Mouse (Mus musculus): ENCODE data around the gene Fbrsl1. TPM values are rescaled to one million over a fixed set of nuclear protein-coding genes. Genes with fewer than 3 reads are reported as not detected.

Fbrsl1 gene
- polyA plus RNA-seq, 1 experiment, result 31.2 TPM

DNA sequence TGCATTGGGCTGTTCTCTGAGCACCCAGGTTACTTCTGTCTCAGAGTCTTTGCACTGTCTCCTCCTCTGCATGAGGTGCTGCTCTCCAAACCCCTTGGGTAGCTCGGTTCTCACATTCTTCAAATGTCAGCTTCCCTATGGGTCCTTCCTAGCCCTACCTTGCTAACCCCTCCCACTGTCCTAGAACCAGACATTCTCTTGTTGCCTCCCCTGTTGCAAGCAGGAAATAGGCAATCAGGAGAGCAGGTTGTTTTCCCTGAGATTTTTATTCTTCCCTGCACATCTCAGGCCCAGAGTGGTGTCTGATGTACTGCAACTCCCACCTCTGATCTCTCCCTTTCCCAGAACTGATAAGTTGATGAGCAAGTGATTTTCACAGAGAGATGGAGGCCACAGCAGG is 39.6 kb upstream of the Fbrsl1 start:
- H3K36me3 ChIP-seq (ENCODE audit: control insufficient read depth, insufficient read depth, low read length), result no peaks in the 10 kb centered on the region
- no peaks in the 10 kb centered on the region for H3K27me3 ChIP-seq (ENCODE audit: control insufficient read depth, insufficient read depth, low read length)
- peaks cover 2% of the 10 kb centered on the region; the same call in 1 of the 2 replicates for H3K4me1 ChIP-seq (ENCODE audit: control insufficient read depth, insufficient read depth, low read length)
- TF ChIP-seq CTCF (IDR thresholded peaks at IDR 0.05; ENCODE audit: control insufficient read depth, insufficient read depth, insufficient replicate concordance, low read depth, low read length) (no peak), POLR2A (IDR thresholded peaks at IDR 0.05; ENCODE audit: control insufficient read depth, low read depth, low read length) (no peak)
- no peak overlapping the region for H3K27ac ChIP-seq (ENCODE audit: control insufficient read depth, insufficient read depth, low read depth, low read length)
- H3K4me3 ChIP-seq (ENCODE audit: control insufficient read depth, low read depth, low read length), result no peak overlapping the region

DNA sequence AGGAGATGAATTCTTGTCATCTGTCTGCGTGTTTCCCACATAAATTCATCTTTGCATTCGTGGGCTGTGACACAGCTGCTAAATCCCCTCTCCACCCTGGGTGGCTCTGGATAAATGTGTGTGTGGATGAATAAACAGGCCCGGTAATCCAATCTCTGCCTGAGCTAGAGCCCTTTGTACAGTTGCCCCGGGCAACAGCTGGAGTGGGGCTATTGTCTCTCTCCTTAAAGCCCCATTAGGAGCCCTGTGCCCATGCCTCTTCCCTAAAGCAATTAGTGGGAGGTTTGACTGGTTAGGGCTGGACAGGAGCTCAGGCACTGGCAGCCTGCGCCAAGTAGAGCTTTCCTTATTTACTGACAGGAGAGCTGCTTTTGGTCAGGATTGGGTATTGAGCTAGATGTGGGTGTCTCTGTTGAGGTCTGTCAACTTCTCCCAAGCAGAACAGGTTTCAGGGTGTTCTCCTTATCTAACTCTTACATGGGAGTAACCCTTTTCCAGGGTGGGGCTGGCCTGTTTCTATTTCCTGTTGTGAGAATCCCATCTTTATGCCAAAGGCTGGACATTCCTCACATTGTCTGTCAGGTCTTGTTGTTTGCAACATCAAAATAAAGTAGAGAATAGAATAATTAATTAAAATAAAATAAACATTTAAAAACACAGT is 38.5 kb upstream of the Fbrsl1 start:
- Histone ChIP-seq H3K36me3 (ENCODE audit: control insufficient read depth, insufficient read depth, low read length) (no peaks in the 10 kb centered on the region), H3K4me1 (ENCODE audit: control insufficient read depth, insufficient read depth, low read length) (peaks cover 2% of the 10 kb centered on the region), H3K27ac (ENCODE audit: control insufficient read depth, insufficient read depth, low read depth, low read length) (no peak overlapping the region), H3K27me3 (ENCODE audit: control insufficient read depth, insufficient read depth, low read length) (no peaks in the 10 kb centered on the region), H3K4me3 (ENCODE audit: control insufficient read depth, low read depth, low read length) (no peak overlapping the region)
- TF ChIP-seq CTCF (IDR thresholded peaks at IDR 0.05; ENCODE audit: control insufficient read depth, insufficient read depth, insufficient replicate concordance, low read depth, low read length) (no peak), POLR2A (IDR thresholded peaks at IDR 0.05; ENCODE audit: control insufficient read depth, low read depth, low read length) (no peak)

DNA sequence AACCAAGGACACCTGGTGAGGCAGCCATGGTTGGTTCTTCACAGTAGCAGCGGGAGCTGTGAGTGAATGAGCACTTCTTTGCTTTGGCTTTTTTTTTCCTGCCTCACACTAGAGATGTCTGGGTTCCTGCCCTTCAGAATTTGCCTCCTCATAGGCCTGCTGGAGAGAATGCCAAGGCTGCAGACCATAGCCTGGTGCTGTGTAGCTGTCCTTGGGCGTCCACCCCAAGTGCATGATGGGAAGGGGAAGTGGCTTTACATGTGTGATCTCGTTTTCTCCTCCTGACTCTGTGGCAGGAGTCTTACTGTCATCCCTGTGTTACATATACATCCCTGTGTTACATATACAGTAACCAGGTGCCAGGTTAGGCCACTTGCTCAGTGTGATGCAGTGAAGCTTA is 36.4 kb upstream of the Fbrsl1 start:
- Histone ChIP-seq H3K27me3 (ENCODE audit: control insufficient read depth, insufficient read depth, low read length) (no peaks in the 10 kb centered on the region), H3K36me3 (ENCODE audit: control insufficient read depth, insufficient read depth, low read length) (no peaks in the 10 kb centered on the region), H3K4me3 (ENCODE audit: control insufficient read depth, low read depth, low read length) (no peak overlapping the region), H3K4me1 (ENCODE audit: control insufficient read depth, insufficient read depth, low read length) (peaks cover 9% of the 10 kb centered on the region), H3K27ac (ENCODE audit: control insufficient read depth, insufficient read depth, low read depth, low read length) (no peak overlapping the region)
- TF ChIP-seq POLR2A (IDR thresholded peaks at IDR 0.05; ENCODE audit: control insufficient read depth, low read depth, low read length), result no peak

DNA sequence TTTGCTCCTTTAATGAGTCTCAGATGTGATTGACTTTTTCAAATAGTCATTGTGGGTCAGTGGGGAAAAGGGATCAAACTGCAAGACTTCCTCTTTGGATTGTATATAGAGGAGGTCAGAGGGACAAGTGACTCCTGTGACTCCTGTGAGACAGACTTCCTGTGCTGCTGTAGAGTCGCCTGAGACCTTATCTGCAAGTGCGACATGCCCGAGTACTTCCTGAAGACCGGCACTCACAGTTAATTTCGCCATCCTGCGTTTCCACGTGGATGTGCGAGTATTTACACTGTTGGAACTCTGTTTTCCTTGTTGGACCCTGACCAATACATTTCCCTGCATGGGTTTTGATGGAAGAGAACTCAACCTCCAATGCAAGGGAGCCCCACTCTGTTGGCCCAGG is 30.9 kb upstream of the Fbrsl1 start:
- Histone ChIP-seq H3K27me3 (ENCODE audit: control insufficient read depth, insufficient read depth, low read length) (no peaks in the 10 kb centered on the region), H3K4me1 (ENCODE audit: control insufficient read depth, insufficient read depth, low read length) (peaks cover 7% of the 10 kb centered on the region), H3K4me3 (ENCODE audit: control insufficient read depth, low read depth, low read length) (no peak overlapping the region), H3K36me3 (ENCODE audit: control insufficient read depth, insufficient read depth, low read length) (no peaks in the 10 kb centered on the region), H3K27ac (ENCODE audit: control insufficient read depth, insufficient read depth, low read depth, low read length) (no peak overlapping the region)
- TF ChIP-seq POLR2A (IDR thresholded peaks at IDR 0.05; ENCODE audit: control insufficient read depth, low read depth, low read length) (no peak), CTCF (IDR thresholded peaks at IDR 0.05; ENCODE audit: control insufficient read depth, insufficient read depth, insufficient replicate concordance, low read depth, low read length) (no peak)

DNA sequence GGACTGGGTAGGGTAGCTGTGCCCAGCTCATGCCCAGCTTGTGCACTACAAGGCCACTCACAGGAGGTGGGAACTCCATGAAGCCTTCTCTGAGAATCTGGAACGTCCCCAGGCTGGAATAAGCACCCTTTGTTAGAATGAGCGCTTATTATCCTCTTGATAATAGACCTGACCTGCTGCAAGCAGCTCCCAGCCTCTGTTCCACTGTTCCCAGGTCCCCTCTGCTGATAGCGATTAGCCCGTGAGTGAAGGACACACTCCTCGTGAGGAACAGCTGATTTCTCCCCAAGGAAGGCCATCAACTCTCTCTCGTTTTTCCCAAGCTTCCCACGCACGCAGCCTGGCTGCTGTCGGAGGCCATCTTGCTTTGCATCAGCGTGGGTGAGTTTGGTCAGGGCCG is 25.9 kb upstream of the Fbrsl1 start:
- H3K27me3 ChIP-seq (ENCODE audit: control insufficient read depth, insufficient read depth, low read length), result no peaks in the 10 kb centered on the region
- H3K4me3 ChIP-seq (ENCODE audit: control insufficient read depth, low read depth, low read length), result no peak overlapping the region
- no peaks in the 10 kb centered on the region for H3K36me3 ChIP-seq (ENCODE audit: control insufficient read depth, insufficient read depth, low read length)
- peak overlapping the region; percentile 65 for H3K27ac ChIP-seq (ENCODE audit: control insufficient read depth, insufficient read depth, low read depth, low read length)
- no peak for TF ChIP-seq CTCF (IDR thresholded peaks at IDR 0.05; ENCODE audit: control insufficient read depth, insufficient read depth, insufficient replicate concordance, low read depth, low read length)
- no peak for TF ChIP-seq POLR2A (IDR thresholded peaks at IDR 0.05; ENCODE audit: control insufficient read depth, low read depth, low read length)
- peaks cover 7% of the 10 kb centered on the region for H3K4me1 ChIP-seq (ENCODE audit: control insufficient read depth, insufficient read depth, low read length)

DNA sequence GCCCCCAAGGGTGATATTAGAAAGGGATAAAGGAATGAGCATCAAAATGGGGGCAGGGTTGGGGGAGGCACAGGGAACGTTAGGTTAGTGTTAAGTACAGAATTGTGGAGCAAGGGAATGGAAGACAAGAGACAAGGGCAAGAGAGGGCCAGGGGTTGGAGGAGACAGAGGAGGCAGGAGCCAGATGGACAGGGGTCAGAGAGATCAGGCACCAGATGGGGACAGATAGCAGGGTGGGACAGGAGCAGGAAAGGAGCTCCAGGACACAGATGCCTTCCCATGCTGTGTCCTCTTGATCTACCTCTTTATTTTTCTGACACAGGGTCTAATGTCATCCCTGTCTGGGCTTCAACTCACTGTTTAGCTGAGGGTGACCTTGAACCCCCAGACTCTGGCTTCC is 24.5 kb upstream of the Fbrsl1 start:
- Histone ChIP-seq H3K4me3 (ENCODE audit: control insufficient read depth, low read depth, low read length) (no peak overlapping the region), H3K36me3 (ENCODE audit: control insufficient read depth, insufficient read depth, low read length) (no peaks in the 10 kb centered on the region), H3K27me3 (ENCODE audit: control insufficient read depth, insufficient read depth, low read length) (no peaks in the 10 kb centered on the region), H3K27ac (ENCODE audit: control insufficient read depth, insufficient read depth, low read depth, low read length) (no peak overlapping the region; the same call in 1 of the 2 replicates), H3K4me1 (ENCODE audit: control insufficient read depth, insufficient read depth, low read length) (peaks cover 7% of the 10 kb centered on the region)
- TF ChIP-seq CTCF (IDR thresholded peaks at IDR 0.05; ENCODE audit: control insufficient read depth, insufficient read depth, insufficient replicate concordance, low read depth, low read length) (no peak), POLR2A (IDR thresholded peaks at IDR 0.05; ENCODE audit: control insufficient read depth, low read depth, low read length) (no peak)

DNA sequence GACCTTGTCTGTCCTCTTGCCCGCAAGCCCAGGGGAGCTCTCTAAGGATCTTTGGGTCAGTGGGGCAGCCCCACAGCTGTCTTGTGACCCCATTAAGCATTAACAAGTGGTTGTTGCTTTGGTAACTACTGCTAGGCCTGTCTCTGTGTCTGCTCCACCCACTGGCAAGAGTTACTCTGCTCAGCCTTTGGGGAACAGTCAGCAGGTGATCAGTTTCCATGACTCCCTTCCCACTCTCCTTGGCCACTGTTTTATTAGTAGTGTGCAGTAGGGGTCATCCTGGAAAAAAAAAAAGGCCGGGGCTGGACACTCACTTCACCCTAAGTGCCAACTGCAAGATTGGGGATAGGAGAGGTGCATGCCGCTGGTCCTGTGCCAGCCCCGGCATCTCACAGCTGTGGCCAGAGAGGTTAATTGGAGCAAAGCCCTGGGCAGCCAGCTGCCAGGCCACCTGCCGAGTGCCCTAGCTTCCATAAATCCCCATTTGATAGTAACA is 23.7 kb upstream of the Fbrsl1 start:
- Histone ChIP-seq H3K4me3 (ENCODE audit: control insufficient read depth, low read depth, low read length) (no peak overlapping the region), H3K4me1 (ENCODE audit: control insufficient read depth, insufficient read depth, low read length) (peaks cover 7% of the 10 kb centered on the region), H3K27me3 (ENCODE audit: control insufficient read depth, insufficient read depth, low read length) (no peaks in the 10 kb centered on the region), H3K36me3 (ENCODE audit: control insufficient read depth, insufficient read depth, low read length) (no peaks in the 10 kb centered on the region), H3K27ac (ENCODE audit: control insufficient read depth, insufficient read depth, low read depth, low read length) (peak overlapping the region; percentile 43)
- TF ChIP-seq POLR2A (IDR thresholded peaks at IDR 0.05; ENCODE audit: control insufficient read depth, low read depth, low read length), result no peak
- TF ChIP-seq CTCF (IDR thresholded peaks at IDR 0.05; ENCODE audit: control insufficient read depth, insufficient read depth, insufficient replicate concordance, low read depth, low read length), result no peak

Data from testis, adult 2 months (tissue).